Mouse (Mus musculus) heart, adult 2 months (tissue): ENCODE measurements around the gene Smo. TPM values are rescaled to one million over a fixed set of nuclear protein-coding genes. Genes with fewer than 3 reads are reported as not detected.

Experiments
- DNase-seq, 2 experiments: peaks; one replicate each; pipeline ENCODE4 v3.0.0; 2021
- H3K27ac ChIP-seq: fragments of 200-600 bp; 2 replicates; pipeline ENCODE4 v1.8.1; 2022
- H3K27me3 ChIP-seq: fragments of 200-500 bp; 2 replicates; pipeline ENCODE4 v1.6.1; 2012; ENCODE audit warnings: mild to moderate bottlenecking, low read length, inconsistent platforms, mixed read lengths; ENCODE audit not compliant: control insufficient read depth, insufficient read depth
- H3K36me3 ChIP-seq: fragments of 200-500 bp; 2 replicates; pipeline ENCODE4 v1.6.1; 2012; ENCODE audit warnings: low read length, inconsistent platforms; ENCODE audit not compliant: control insufficient read depth, insufficient read depth
- H3K4me1 ChIP-seq: fragments of 200-500 bp; 2 replicates; pipeline ENCODE4 v1.6.1; 2011; ENCODE audit warnings: low read length; ENCODE audit not compliant: control insufficient read depth, insufficient read depth
- H3K4me3 ChIP-seq: fragments of 200-600 bp; 2 replicates; pipeline ENCODE4 v1.8.1; 2022
- H3K79me2 ChIP-seq: fragments of 200-500 bp; replicated peaks from 2 replicates; pipeline ENCODE4 v1.6.1; 2012; ENCODE audit warnings: mild to moderate bottlenecking, inconsistent platforms, low read length, moderate library complexity, mixed read lengths; ENCODE audit not compliant: control insufficient read depth, insufficient read depth
- H3K9ac ChIP-seq: fragments of 200-500 bp; 2 replicates; pipeline ENCODE4 v1.6.1; 2012; ENCODE audit warnings: low read depth, mild to moderate bottlenecking, control low read depth, inconsistent platforms, low read length, mixed read lengths
- CTCF ChIP-seq: fragments of 200-600 bp; IDR thresholded peaks from 2 replicates; pipeline ENCODE4 v1.8.1; 2022; ENCODE audit warnings: antibody characterized with exemption, mild to moderate bottlenecking, moderate library complexity
- EP300 ChIP-seq: fragments of 200-500 bp; IDR thresholded peaks from 2 replicates; pipeline ENCODE4 v1.6.1; 2011; ENCODE audit warnings: low read depth, low read length, control low read depth; ENCODE audit not compliant: insufficient read depth
- POLR2A ChIP-seq: fragments of 200-500 bp; IDR thresholded peaks from 2 replicates; pipeline ENCODE4 v1.6.1; 2011; ENCODE audit warnings: mild to moderate bottlenecking, low read depth, low read length, control low read depth; ENCODE audit not compliant: insufficient read depth
- WGBS: fragments of 180-500 bp; shearing (Covaris S2); methylation state at CpG from one replicate; pipeline ENCODE4 v1.1.7; 2018; 5-methylcytosine and 5-hydroxymethylcytosine counted together
- intact Hi-C: fragments of 180-260 bp; cut with DNase I; formaldehyde crosslinking; loops from one replicate; pipeline ENCODE4 v1.15.1; 2025
- polyA plus RNA-seq: library from polyadenylated mRNA; depleted of rRNA; stranded (reverse); fragments of >200 nt; gene quantifications from 2 replicates; pipeline ENCODE4 v1.2.3, GENCODE M21; 2012; rRNA removed
- total RNA-seq, 2 experiments: library from RNA; stranded (reverse); gene quantifications; 2 replicates each; pipeline ENCODE4 v1.2.3; 2021

Smo gene
- total and polyA plus RNA-seq, 3 experiments = 8.3 to 12.7 (median 8.5) TPM

GRCm38 (mm10) chr6:29794582-29794981 is 59.3 kb downstream of the Smo start:
- Histone ChIP-seq H3K4me1 (no peaks in the 10 kb centered on the region), H3K36me3 (no peaks in the 10 kb centered on the region; the same call in 1 of the 2 replicates), H3K4me3 (no peak overlapping the region), H3K9ac (no peak overlapping the region), H3K27ac (no peak overlapping the region), H3K27me3 (no peaks in the 10 kb centered on the region), H3K79me2 (no peaks in the 10 kb centered on the region)
- peak in 1 of 2 experiments; percentile 6 for DNase-seq
- intact Hi-C loops = no loop called here
- WGBS = 73% methylated on average over 6 of the region's 6 CpGs
- TF ChIP-seq POLR2A (no peak), CTCF (no peak), EP300 (no peak)

GRCm38 (mm10) chr6:29802979-29803378 is 67.7 kb downstream of the Smo start:
- no peak for DNase-seq
- intact Hi-C loops = no loop called here
- Histone ChIP-seq H3K9ac (no peak overlapping the region), H3K27me3 (no peaks in the 10 kb centered on the region), H3K4me1 (no peaks in the 10 kb centered on the region), H3K36me3 (no peaks in the 10 kb centered on the region), H3K4me3 (no peak overlapping the region), H3K27ac (no peak overlapping the region), H3K79me2 (no peaks in the 10 kb centered on the region)
- no peak for TF ChIP-seq CTCF
- no peak for TF ChIP-seq EP300
- TF ChIP-seq POLR2A = no peak
- 69% methylated on average over 1 of the region's 1 CpGs for WGBS

GRCm38 (mm10) chr6:29804006-29804405 is 68.7 kb downstream of the Smo start:
- TF ChIP-seq CTCF (no peak), POLR2A (no peak), EP300 (no peak)
- Histone ChIP-seq H3K4me3 (no peak overlapping the region), H3K4me1 (no peaks in the 10 kb centered on the region), H3K36me3 (no peaks in the 10 kb centered on the region), H3K27ac (no peak overlapping the region), H3K27me3 (no peaks in the 10 kb centered on the region), H3K79me2 (no peaks in the 10 kb centered on the region), H3K9ac (no peak overlapping the region)
- 72% methylated on average over 3 of the region's 3 CpGs for WGBS
- intact Hi-C loops = no loop called here
- DNase-seq = no peak

GRCm38 (mm10) chr6:29805381-29805780 is 70.1 kb downstream of the Smo start:
- no peaks in the 10 kb centered on the region for H3K79me2 ChIP-seq
- TF ChIP-seq EP300 (no peak), POLR2A (no peak), CTCF (no peak)
- H3K9ac ChIP-seq = no peak overlapping the region
- no peaks in the 10 kb centered on the region for H3K36me3 ChIP-seq
- DNase-seq = no peak
- H3K4me1 ChIP-seq = no peaks in the 10 kb centered on the region
- no peaks in the 10 kb centered on the region for H3K27me3 ChIP-seq
- no peak overlapping the region for H3K4me3 ChIP-seq
- WGBS = 84% methylated on average over 2 of the region's 2 CpGs
- intact Hi-C loops = no loop called here
- H3K27ac ChIP-seq = no peak overlapping the region

Other genes with a start within 250 kb of the Smo start
- 1 to 10 TPM; 2.3 to 3.0 TPM for gene Kcp, start 227.6 kb upstream of the Smo start, total RNA-seq
- 8.5 and 9.8 TPM in 2 replicates for gene Kcp, start 227.6 kb upstream of the Smo start, polyA plus RNA-seq
- 1 to 10 TPM; 2.7 to 3.6 TPM for gene Irf5, start 208.9 kb upstream of the Smo start, total RNA-seq
- gene Irf5, start 208.9 kb upstream of the Smo start, polyA plus RNA-seq = 4.9 and 7.5 TPM in 2 replicates
- 10 to 100 TPM; 43.0 to 44.1 TPM for gene Tnpo3, start 125.6 kb upstream of the Smo start, total RNA-seq
- gene Tnpo3, start 125.6 kb upstream of the Smo start, polyA plus RNA-seq = 32.7 and 52.2 TPM in 2 replicates
- 1 to 10 TPM; 2.2 to 2.5 TPM for gene Tspan33, start 41.3 kb upstream of the Smo start, total RNA-seq
- 1.8 and 2.7 TPM in 2 replicates for gene Tspan33, start 41.3 kb upstream of the Smo start, polyA plus RNA-seq
- 10 to 100 TPM; 14.7 to 15.6 TPM for gene Ahcyl2, start 32.5 kb downstream of the Smo start, total RNA-seq
- gene Ahcyl2, start 32.5 kb downstream of the Smo start, polyA plus RNA-seq = 10.5 and 16.2 TPM in 2 replicates
- gene Strip2, start 181.5 kb downstream of the Smo start, total RNA-seq = 10 to 100 TPM; 46.9 to 49.8 TPM
- gene Strip2, start 181.5 kb downstream of the Smo start, polyA plus RNA-seq = 24.2 and 42.5 TPM in 2 replicates